Mouse (Mus musculus) CH12.LX (cell line): ENCODE measurements at regions not wholly inside any gene's neighbourhood (a gene's known extent, or its start where the extent isn't known, plus 50 kb on each side); places are given as distances from the start of the nearest gene placed in this dataset.

Experiments used
- DNase-seq: peaks from one replicate; pipeline ENCODE4 v3.0.0-alpha.2; 2013; ENCODE audit errors: extremely low read depth
- H3K27ac ChIP-seq: 2 replicates; pipeline ENCODE4 v1.5.1; 2012; ENCODE audit warnings: low read depth, mild to moderate bottlenecking, control low read depth, moderate library complexity; ENCODE audit not compliant: insufficient read depth
- H3K27me3 ChIP-seq: replicated peaks from 2 replicates; pipeline ENCODE3; 2012; ENCODE audit warnings: inconsistent platforms
- H3K36me3 ChIP-seq, 2 experiments: replicated peaks in 1 of 2; 2 replicates each; pipeline versions ENCODE3 to v1.6.1; 2012; ENCODE audit warnings: inconsistent platforms in 1 of 2, low read length in 1 of 2, mild to moderate bottlenecking in 1 of 2, mixed read lengths in 1 of 2, moderate library complexity in 1 of 2; ENCODE audit not compliant: control insufficient read depth in 1 of 2, insufficient read depth in 1 of 2
- H3K4me1 ChIP-seq, 2 experiments: 2 replicates each; pipeline ENCODE4 v1.6.1; 2012; ENCODE audit warnings: inconsistent platforms in 1 of 2, moderate library complexity in 1 of 2; ENCODE audit not compliant: insufficient read depth in 2 of 2, control insufficient read depth in 1 of 2
- H3K4me2 ChIP-seq: 2 replicates; pipeline ENCODE4 v1.6.1; 2012; ENCODE audit warnings: low read depth, mild to moderate bottlenecking, control low read depth; ENCODE audit not compliant: poor library complexity, insufficient read depth, severe bottlenecking
- H3K4me3 ChIP-seq, 3 experiments: fragments of 150-350 bp in 1 of 3; sonication (generic) in 1 of 3; replicated peaks in 1 of 3; 2 replicates each; pipeline versions ENCODE3 to v1.5.1; 2011 to 2012; ENCODE audit warnings: low read depth in 2 of 3, low read length in 2 of 3, mild to moderate bottlenecking in 2 of 3, moderate library complexity in 2 of 3, control low read depth in 1 of 3, improper control_type of control experiment in 1 of 3, inconsistent platforms in 1 of 3, mixed read lengths in 1 of 3; ENCODE audit not compliant: poor library complexity in 1 of 3
- H3K79me2 ChIP-seq: replicated peaks from 2 replicates; pipeline ENCODE4 v1.6.1; 2012; ENCODE audit warnings: mild to moderate bottlenecking, moderate library complexity; ENCODE audit not compliant: control insufficient read depth, poor library complexity, insufficient read depth, severe bottlenecking; ENCODE audit errors: extremely low read depth
- H3K9ac ChIP-seq: 2 replicates; pipeline ENCODE4 v1.6.1; 2012; ENCODE audit warnings: low read depth, mild to moderate bottlenecking, control low read depth, moderate library complexity; ENCODE audit not compliant: insufficient read depth
- H3K9me3 ChIP-seq: replicated peaks from 2 replicates; pipeline ENCODE3; 2012; ENCODE audit warnings: low read length, inconsistent platforms, mixed read lengths
- BHLHE40 ChIP-seq: IDR thresholded peaks from 2 replicates; pipeline ENCODE4 v1.6.1; 2011; ENCODE audit warnings: mild to moderate bottlenecking, low read depth, low read length, improper control_type of control experiment
- CHD1 ChIP-seq: IDR thresholded peaks from 2 replicates; pipeline ENCODE4 v1.6.1; 2012; ENCODE audit warnings: low read depth, low read length, improper control_type of control experiment, inconsistent platforms
- CHD2 ChIP-seq: IDR thresholded peaks from 2 replicates; pipeline ENCODE4 v1.6.1; 2011; ENCODE audit warnings: low read length, improper control_type of control experiment
- CTCF ChIP-seq, 2 experiments: IDR thresholded peaks in 1 of 2; conservative IDR thresholded peaks in 1 of 2; 2 replicates each; pipeline ENCODE4 v1.5.1; 2011 to 2012; ENCODE audit warnings: low read depth in 2 of 2, low read length in 2 of 2, improper control_type of control experiment in 1 of 2, inconsistent platforms in 1 of 2, mild to moderate bottlenecking in 1 of 2, moderate library complexity in 1 of 2
- E2F4 ChIP-seq: IDR thresholded peaks from 2 replicates; pipeline ENCODE4 v1.6.1; 2011; ENCODE audit warnings: low read depth, low read length, improper control_type of control experiment; ENCODE audit not compliant: insufficient replicate concordance
- ETS1 ChIP-seq: conservative IDR thresholded peaks from 2 replicates; pipeline ENCODE4 v1.6.1; 2012; ENCODE audit warnings: low read depth, mild to moderate bottlenecking, inconsistent platforms, low read length, improper control_type of control experiment, moderate library complexity
- HCFC1 ChIP-seq: IDR thresholded peaks from 2 replicates; pipeline ENCODE4 v1.6.1; 2012; ENCODE audit warnings: low read depth, mild to moderate bottlenecking, inconsistent platforms, low read length, improper control_type of control experiment
- IRF4 ChIP-seq: IDR thresholded peaks from 2 replicates; pipeline ENCODE4 v1.6.1; 2014; ENCODE audit warnings: low read depth, mild to moderate bottlenecking, inconsistent platforms, low read length, improper control_type of control experiment
- JUN ChIP-seq: IDR thresholded peaks from 2 replicates; pipeline ENCODE4 v1.6.1; 2011; ENCODE audit warnings: low read depth, mild to moderate bottlenecking, low read length, improper control_type of control experiment, moderate library complexity; ENCODE audit not compliant: insufficient read depth
- JUND ChIP-seq: conservative IDR thresholded peaks from 2 replicates; pipeline ENCODE4 v1.6.1; 2011; ENCODE audit warnings: low read depth, low read length, improper control_type of control experiment
- KAT2A ChIP-seq: IDR thresholded peaks from 2 replicates; pipeline ENCODE4 v1.6.1; 2012; ENCODE audit warnings: low read length, improper control_type of control experiment, inconsistent platforms; ENCODE audit not compliant: insufficient replicate concordance
- MAX ChIP-seq: IDR thresholded peaks from 2 replicates; pipeline ENCODE4 v1.6.1; 2011; ENCODE audit warnings: low read length, improper control_type of control experiment
- MAZ ChIP-seq: IDR thresholded peaks from 2 replicates; pipeline ENCODE4 v1.6.1; 2012; ENCODE audit warnings: low read depth, mild to moderate bottlenecking, inconsistent platforms, low read length, improper control_type of control experiment, moderate library complexity
- MYC ChIP-seq: IDR thresholded peaks from 2 replicates; pipeline ENCODE4 v1.6.1; 2011; ENCODE audit warnings: low read depth, mild to moderate bottlenecking, improper control_type of control experiment, low read length
- NRF1 ChIP-seq: IDR thresholded peaks from 2 replicates; pipeline ENCODE4 v1.6.1; 2014; ENCODE audit warnings: low read depth, mild to moderate bottlenecking, inconsistent platforms, low read length, improper control_type of control experiment, moderate library complexity
- PAX5 ChIP-seq: IDR thresholded peaks from 2 replicates; pipeline ENCODE4 v1.6.1; 2012; ENCODE audit warnings: low read length, inconsistent platforms, mixed read lengths
- POLR2A ChIP-seq: IDR thresholded peaks from 2 replicates; pipeline ENCODE4 v1.6.1; 2011; ENCODE audit warnings: low read depth, mild to moderate bottlenecking, improper control_type of control experiment, low read length
- RAD21 ChIP-seq: IDR thresholded peaks from 2 replicates; pipeline ENCODE4 v1.6.1; 2011; ENCODE audit warnings: low read depth, mild to moderate bottlenecking, low read length, improper control_type of control experiment, moderate library complexity
- RCOR1 ChIP-seq: conservative IDR thresholded peaks from 2 replicates; pipeline ENCODE4 v1.6.1; 2012; ENCODE audit warnings: low read depth, mild to moderate bottlenecking, inconsistent platforms, low read length, improper control_type of control experiment
- SIN3A ChIP-seq: IDR thresholded peaks from 2 replicates; pipeline ENCODE4 v1.6.1; 2012; ENCODE audit warnings: low read length, improper control_type of control experiment, inconsistent platforms
- TBP ChIP-seq: conservative IDR thresholded peaks from 2 replicates; pipeline ENCODE4 v1.6.1; 2011; ENCODE audit warnings: low read depth, low read length, improper control_type of control experiment
- UBTF ChIP-seq: IDR thresholded peaks from 2 replicates; pipeline ENCODE4 v1.6.1; 2012; ENCODE audit warnings: low read depth, mild to moderate bottlenecking, inconsistent platforms, low read length, improper control_type of control experiment, moderate library complexity
- USF1 ChIP-seq: IDR thresholded peaks from 2 replicates; pipeline ENCODE4 v1.6.1; 2014; ENCODE audit warnings: low read depth, mild to moderate bottlenecking, inconsistent platforms, low read length, improper control_type of control experiment
- ZC3H11A ChIP-seq: IDR thresholded peaks from 2 replicates; pipeline ENCODE4 v1.6.1; 2012; ENCODE audit warnings: low read depth, mild to moderate bottlenecking, inconsistent platforms, low read length, improper control_type of control experiment
- dilution Hi-C: fragments of 300-500 bp; cut with MboI; formaldehyde crosslinking; loops from 2 replicates; pipeline ENCODE4 v1.14.3; 2020; ENCODE audit warnings: low sequenced_read_pairs; ENCODE audit not compliant: extremely low pct_unique_long_range_greater_than_20kb, extremely low pct_ligation_motif_present
- in situ Hi-C: fragments of 300-500 bp; cut with MboI; formaldehyde crosslinking; loops from 3 replicates; pipeline ENCODE4 v1.14.3; 2019; ENCODE audit warnings: low sequenced_read_pairs, low pct_ligation_motif_present, low pct_unique_long_range_greater_than_20kb, mixed read lengths

DNA sequence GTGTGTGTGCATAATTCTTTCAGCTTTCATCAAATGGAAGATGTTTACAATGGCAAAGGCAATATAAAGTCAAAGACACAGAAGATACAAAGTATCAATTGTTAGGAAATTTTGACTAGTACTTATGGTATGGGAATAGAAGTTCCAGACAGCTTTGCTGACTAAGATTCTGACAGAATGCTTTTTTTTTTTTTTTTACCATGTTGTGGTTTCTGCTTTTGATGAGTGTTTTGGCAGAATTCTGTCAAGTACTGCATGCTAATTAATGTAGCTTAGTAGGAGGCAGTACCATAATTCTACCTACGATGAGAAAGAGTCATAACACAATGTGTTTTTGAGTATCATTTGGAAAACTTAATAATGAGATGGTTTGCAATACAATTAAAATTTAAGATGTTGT, 215.3 kb upstream of the Tet2 start (continued):
- no peak for TF ChIP-seq CTCF (conservative IDR thresholded peaks at IDR 0.05 in 1 of 2, IDR thresholded peaks at IDR 0.05 in 1 of 2; ENCODE audit: low read depth in 2 of 2, low read length in 2 of 2)
- peak; percentile 53; the same call in 1 of the 2 replicates for TF ChIP-seq MYC
- TF ChIP-seq BHLHE40: peak; percentile 50
- TF ChIP-seq MAX: peak; percentile 51; the same call in 1 of the 2 replicates
- no peak for TF ChIP-seq NRF1
- no peak for TF ChIP-seq POLR2A
- 0 out of 2 replicates have a peak, but pooled peaks have one; percentile 54 for TF ChIP-seq MAZ
- no peak for TF ChIP-seq PAX5
- TF ChIP-seq SIN3A: peak; percentile 79; the same call in 1 of the 2 replicates
- peak; percentile 4 for TF ChIP-seq RAD21
- TF ChIP-seq CHD1: no peak; the same call in none of the 2 replicates
- TF ChIP-seq JUND: peak; percentile 95
- peak; percentile 42; the same call in 1 of the 2 replicates for TF ChIP-seq CHD2
- TF ChIP-seq E2F4: 0 out of 2 replicates have a peak, but pooled peaks have one; percentile 40

DNA sequence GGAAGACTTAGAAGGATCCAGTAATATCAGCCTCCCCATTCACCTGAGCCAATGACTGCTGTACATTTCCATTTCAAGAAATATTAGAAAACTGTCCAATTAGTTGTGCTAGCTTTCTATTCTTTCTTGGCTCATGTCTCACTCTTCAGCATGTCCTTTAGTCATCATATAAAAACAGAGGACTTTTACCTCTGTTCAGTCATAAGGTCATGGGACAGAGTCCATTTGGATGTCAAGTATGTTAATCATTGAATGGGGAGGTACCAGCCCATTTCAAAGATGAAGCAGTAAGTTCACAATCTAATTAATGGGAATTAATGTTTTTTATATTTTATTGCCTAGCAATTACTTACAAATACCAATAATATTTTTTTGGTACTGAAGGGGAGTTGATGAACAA, 218.8 kb upstream of the Tet2 start:
- Histone ChIP-seq H3K27ac (no peak overlapping the region), H3K36me3 (no peaks in the 10 kb centered on the region), H3K4me2 (no peak overlapping the region), H3K9ac (no peak overlapping the region)
- no peak for DNase-seq
- dilution Hi-C loops: no loop called here
- TF ChIP-seq MAZ: no peak
- no peak for TF ChIP-seq CTCF (conservative IDR thresholded peaks at IDR 0.05 in 1 of 2, IDR thresholded peaks at IDR 0.05 in 1 of 2; ENCODE audit: low read depth in 2 of 2, low read length in 2 of 2)
- TF ChIP-seq E2F4: no peak
- TF ChIP-seq KAT2A: no peak
- TF ChIP-seq TBP: no peak
- no peak for TF ChIP-seq IRF4
- TF ChIP-seq ETS1: no peak
- no peak for TF ChIP-seq UBTF
- no peak for TF ChIP-seq ZC3H11A
- TF ChIP-seq RAD21: no peak
- TF ChIP-seq RCOR1: no peak
- TF ChIP-seq MAX: no peak
- TF ChIP-seq JUN: no peak
- no peak for TF ChIP-seq USF1
- TF ChIP-seq NRF1: no peak
- no peak for TF ChIP-seq HCFC1
- TF ChIP-seq MYC: no peak
- TF ChIP-seq, all 38 proteins: peak for 0
- Histone ChIP-seq H3K4me3 (no peak overlapping the region), H3K79me2 (no peaks in the 10 kb centered on the region), H3K4me1 (peaks cover 9 to 22% of the 10 kb centered on the region in 2 experiments; a peak in 3 of 4 replicates), H3K27me3 (peaks cover 3% of the 10 kb centered on the region), H3K9me3 (no peaks in the 10 kb centered on the region)
- in situ Hi-C loops: no loop called here
